Mouse (Mus musculus) small intestine, adult 2 months (tissue): Measurements from ENCODE around the gene Ak5. TPM values are rescaled to one million over a fixed set of nuclear protein-coding genes. Genes with fewer than 3 reads are reported as not detected.

Source experiments
- H3K27ac ChIP-seq: fragments of 200-500 bp; 2 replicates; pipeline ENCODE4 v1.5.1; 2012; ENCODE audit warnings: low read depth, low read length, control low read depth, inconsistent platforms; ENCODE audit not compliant: insufficient read depth
- H3K27me3 ChIP-seq: fragments of 200-500 bp; 2 replicates; pipeline ENCODE4 v1.6.1; 2012; ENCODE audit warnings: mild to moderate bottlenecking, moderate library complexity, low read length, inconsistent platforms; ENCODE audit not compliant: control insufficient read depth, insufficient read depth
- H3K36me3 ChIP-seq: fragments of 200-500 bp; 2 replicates; pipeline ENCODE4 v1.6.1; 2012; ENCODE audit warnings: mild to moderate bottlenecking, low read length, control low read depth, inconsistent platforms; ENCODE audit not compliant: control insufficient read depth, insufficient read depth
- H3K4me1 ChIP-seq: fragments of 200-500 bp; 2 replicates; pipeline ENCODE4 v1.6.1; 2012; ENCODE audit warnings: low read length, inconsistent platforms, mixed read lengths; ENCODE audit not compliant: control insufficient read depth, insufficient read depth, insufficient read length
- H3K4me3 ChIP-seq: fragments of 200-500 bp; 2 replicates; pipeline ENCODE4 v1.5.1; 2012; ENCODE audit warnings: low read depth, mild to moderate bottlenecking, control low read depth, inconsistent platforms, low read length, moderate library complexity
- CTCF ChIP-seq: fragments of 200-500 bp; IDR thresholded peaks from 2 replicates; pipeline ENCODE4 v1.5.1; 2012; ENCODE audit warnings: low read depth, mild to moderate bottlenecking, control low read depth, inconsistent platforms, low read length, moderate library complexity, mixed read lengths; ENCODE audit not compliant: insufficient replicate concordance, insufficient read length; ENCODE audit errors: extremely low read depth
- POLR2A ChIP-seq: fragments of 200-500 bp; IDR thresholded peaks from 2 replicates; pipeline ENCODE4 v1.6.1; 2012; ENCODE audit warnings: low read depth, mild to moderate bottlenecking, control low read depth, inconsistent platforms, low read length, moderate library complexity
- WGBS: fragments of 180-500 bp; shearing (Covaris S2); methylation state at CpG from one replicate; pipeline ENCODE4 v1.1.7; 2018; 5-methylcytosine and 5-hydroxymethylcytosine counted together
- polyA plus RNA-seq: library from polyadenylated mRNA; depleted of rRNA; stranded (reverse); fragments of >200 nt; gene quantifications from 2 replicates; pipeline ENCODE4 v1.2.3, GENCODE M21; 2012

Gene Ak5
- polyA plus RNA-seq, 1 experiment: not detected

DNA sequence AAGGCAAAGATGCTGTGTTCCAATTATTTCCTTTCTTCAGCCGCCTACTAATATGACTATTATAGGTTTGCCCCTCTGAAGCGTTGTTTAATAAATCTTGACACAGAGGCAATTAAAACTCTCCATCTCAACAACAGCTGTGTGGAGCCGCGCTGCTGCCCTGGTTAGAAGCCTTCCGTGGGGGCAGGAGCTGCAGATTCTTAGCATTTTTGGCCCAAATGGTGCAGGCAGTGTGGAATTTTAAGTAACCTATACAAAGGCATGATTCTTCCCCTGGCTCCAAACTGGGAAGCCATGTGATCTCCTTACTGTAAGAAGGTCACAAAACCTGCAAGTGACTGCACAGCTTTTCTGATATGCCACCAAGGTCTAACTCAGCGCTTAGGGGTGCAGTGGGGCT is 184.0 kb downstream of the Ak5 start:
- 62% methylated on average over 6 of the region's 6 CpGs for WGBS
- no peak overlapping the region for H3K27ac ChIP-seq
- no peak overlapping the region for H3K4me3 ChIP-seq
- H3K27me3 ChIP-seq: no peaks in the 10 kb centered on the region
- TF ChIP-seq POLR2A (no peak), CTCF (no peak)
- no peaks in the 10 kb centered on the region for H3K36me3 ChIP-seq
- H3K4me1 ChIP-seq: no peaks in the 10 kb centered on the region

DNA sequence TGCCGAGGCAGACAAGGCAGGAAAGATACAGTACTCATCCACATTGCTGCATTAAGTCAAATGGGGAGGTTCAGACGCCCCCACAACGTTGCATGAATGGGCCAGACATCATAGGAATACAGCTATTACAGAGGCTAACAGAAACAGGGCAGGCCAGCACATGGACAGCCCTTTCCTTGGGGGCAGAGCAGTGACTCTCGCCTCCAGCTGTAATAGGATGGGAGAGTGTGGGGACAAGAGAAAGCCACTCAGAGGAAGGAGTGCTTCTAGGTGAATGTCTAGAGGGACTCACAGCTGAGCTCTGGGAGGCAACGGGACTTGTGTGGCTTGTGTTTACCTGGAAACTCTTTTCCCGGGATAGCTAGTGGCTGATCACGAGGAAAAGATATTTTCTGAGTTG is 184.4 kb downstream of the Ak5 start:
- WGBS: 39% methylated on average over 7 of the region's 7 CpGs
- TF ChIP-seq CTCF: no peak
- no peak for TF ChIP-seq POLR2A
- H3K4me3 ChIP-seq: no peak overlapping the region
- no peaks in the 10 kb centered on the region for H3K4me1 ChIP-seq
- no peaks in the 10 kb centered on the region for H3K27me3 ChIP-seq
- H3K27ac ChIP-seq: no peak overlapping the region
- no peaks in the 10 kb centered on the region for H3K36me3 ChIP-seq

DNA sequence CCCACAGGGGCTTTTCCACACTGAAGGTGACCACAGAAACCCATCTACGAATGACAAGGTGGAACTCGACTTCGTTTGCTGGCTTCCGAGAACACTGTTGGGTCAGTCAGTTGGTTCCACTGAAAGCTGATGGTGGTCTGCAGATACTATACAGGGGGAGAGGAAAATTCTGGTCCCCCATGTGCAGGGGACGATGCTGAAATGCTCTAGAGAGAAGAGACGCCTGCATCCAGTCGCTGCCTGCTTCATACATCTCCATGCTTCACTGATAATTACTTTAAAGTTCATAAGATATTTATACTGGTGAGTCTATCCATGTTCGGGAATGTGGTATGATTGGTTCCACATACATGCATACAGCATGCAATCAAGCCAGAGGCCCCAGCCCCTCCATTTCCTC is 186.0 kb downstream of the Ak5 start:
- WGBS: 77% methylated on average over 8 of the region's 8 CpGs
- Histone ChIP-seq H3K27ac (no peak overlapping the region), H3K4me1 (peaks cover 4% of the 10 kb centered on the region; the same call in 1 of the 2 replicates), H3K4me3 (no peak overlapping the region), H3K27me3 (no peaks in the 10 kb centered on the region), H3K36me3 (no peaks in the 10 kb centered on the region)
- TF ChIP-seq POLR2A: no peak
- TF ChIP-seq CTCF: no peak

DNA sequence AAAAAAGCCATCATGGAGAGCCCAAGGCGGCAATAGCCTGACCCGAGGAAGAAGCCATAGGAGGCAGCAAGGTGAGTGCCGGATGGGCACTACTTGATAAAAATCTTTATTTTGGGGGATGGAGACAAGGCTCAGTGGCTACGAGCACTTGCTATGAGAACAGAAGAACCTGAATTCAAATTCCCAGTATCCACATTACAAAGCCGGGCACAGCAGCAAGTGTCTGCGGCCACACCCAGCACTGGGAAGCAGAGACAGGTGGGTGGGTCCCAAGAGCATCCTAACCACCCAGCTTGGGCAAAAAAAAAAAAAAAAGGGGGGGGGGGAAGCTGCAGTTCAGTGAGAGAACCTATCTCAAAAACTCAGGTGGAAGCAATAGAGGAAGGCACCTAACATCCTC is 187.8 kb downstream of the Ak5 start:
- Histone ChIP-seq H3K27me3 (no peaks in the 10 kb centered on the region), H3K4me3 (no peak overlapping the region), H3K4me1 (peaks cover 4% of the 10 kb centered on the region; the same call in 1 of the 2 replicates), H3K36me3 (no peaks in the 10 kb centered on the region), H3K27ac (no peak overlapping the region)
- 86% methylated on average over 6 of the region's 6 CpGs for WGBS
- TF ChIP-seq CTCF: no peak
- TF ChIP-seq POLR2A: no peak

DNA sequence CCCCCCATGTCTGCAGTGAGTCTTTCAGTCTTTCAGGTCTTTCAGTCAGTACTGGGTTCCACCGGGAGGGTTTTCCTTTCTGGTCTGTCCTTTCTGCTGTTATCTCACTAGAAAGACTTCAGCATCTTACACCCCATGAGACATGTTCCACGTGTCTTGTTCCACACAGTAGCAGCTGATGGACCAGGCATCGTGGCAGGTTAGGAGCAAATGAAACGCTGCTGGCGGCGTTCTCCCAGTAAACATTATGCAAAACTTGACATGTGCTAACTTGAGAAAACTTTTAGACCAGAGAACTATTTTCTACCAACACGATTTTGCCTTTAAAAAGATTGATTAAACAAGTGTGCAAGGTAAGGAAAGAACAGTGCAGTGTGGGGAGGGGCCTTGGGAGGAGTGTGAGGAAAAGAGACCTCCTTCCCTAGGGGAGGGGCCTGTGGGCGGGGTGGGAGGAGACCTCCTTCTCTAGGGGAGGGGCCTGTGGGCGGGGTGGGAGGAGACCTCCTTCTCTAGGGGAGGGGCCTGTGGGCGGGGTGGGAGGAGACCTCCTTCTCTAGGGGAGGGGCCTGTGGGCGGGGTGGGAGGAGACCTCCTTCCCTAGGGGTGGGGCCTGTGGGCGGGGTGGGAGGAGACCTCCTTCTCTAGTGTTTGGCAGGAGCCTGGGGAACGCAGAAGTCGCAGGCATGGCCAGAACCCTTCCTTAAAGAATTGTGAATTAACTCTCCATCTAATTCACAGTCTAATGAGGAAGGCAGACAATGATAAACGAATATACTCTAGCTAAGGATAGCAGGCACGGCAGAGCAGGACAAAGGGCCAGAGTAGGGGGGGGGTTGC is 189.3 kb downstream of the Ak5 start:
- Histone ChIP-seq H3K4me1 (peaks cover 4% of the 10 kb centered on the region; the same call in 1 of the 2 replicates), H3K27me3 (no peaks in the 10 kb centered on the region), H3K36me3 (no peaks in the 10 kb centered on the region), H3K27ac (0 out of 2 replicates have a peak overlapping the region, but pooled peaks have one; percentile 9), H3K4me3 (peak overlapping the region; percentile 62)
- 3% methylated on average over 14 of the region's 16 CpGs for WGBS
- TF ChIP-seq CTCF: no peak
- no peak for TF ChIP-seq POLR2A

DNA sequence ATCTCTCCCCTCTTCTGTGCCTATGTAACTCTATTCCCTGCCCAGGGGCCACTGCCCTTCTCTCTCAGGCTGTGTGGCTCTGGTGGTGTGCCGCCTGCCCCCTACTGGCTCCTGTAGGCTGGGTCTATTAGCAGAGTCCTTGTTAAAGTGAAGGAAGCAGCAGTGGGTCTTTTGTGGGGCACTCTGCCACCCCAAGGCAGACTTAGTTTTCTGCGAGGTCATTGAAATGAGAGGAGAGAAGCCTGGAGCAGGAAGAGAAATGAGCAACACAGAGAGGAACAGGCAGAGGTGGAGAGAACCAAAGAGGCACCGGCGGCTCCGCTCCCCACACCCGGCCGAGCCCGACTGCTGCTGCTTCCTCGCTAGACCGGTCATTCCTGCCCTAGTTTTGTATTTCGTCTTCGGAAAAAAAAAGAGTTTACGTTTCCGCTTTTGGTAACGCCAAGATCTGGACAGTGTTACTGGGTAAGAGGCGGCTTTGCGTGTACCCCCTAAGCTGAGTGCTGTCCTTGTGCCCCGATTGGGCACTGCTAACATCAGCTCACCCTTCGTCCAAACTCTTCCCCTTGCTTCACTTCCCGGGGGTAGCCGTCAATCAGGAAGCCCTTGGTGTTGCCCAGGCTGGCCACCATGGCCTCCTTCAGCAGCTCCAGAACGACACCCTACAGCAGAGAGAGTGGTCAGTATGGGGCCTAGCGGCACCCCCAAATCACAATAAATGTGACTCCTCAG is 190.2 kb downstream of the Ak5 start:
- Histone ChIP-seq H3K27me3 (no peaks in the 10 kb centered on the region), H3K27ac (peak overlapping the region; percentile 9; the same call in 1 of the 2 replicates), H3K4me1 (peaks cover 4% of the 10 kb centered on the region; the same call in 1 of the 2 replicates), H3K36me3 (no peaks in the 10 kb centered on the region), H3K4me3 (peak overlapping the region; percentile 62)
- 1% methylated on average over 23 of the region's 23 CpGs for WGBS
- no peak for TF ChIP-seq POLR2A
- peak; percentile 69; the same call in 1 of the 2 replicates for TF ChIP-seq CTCF

DNA sequence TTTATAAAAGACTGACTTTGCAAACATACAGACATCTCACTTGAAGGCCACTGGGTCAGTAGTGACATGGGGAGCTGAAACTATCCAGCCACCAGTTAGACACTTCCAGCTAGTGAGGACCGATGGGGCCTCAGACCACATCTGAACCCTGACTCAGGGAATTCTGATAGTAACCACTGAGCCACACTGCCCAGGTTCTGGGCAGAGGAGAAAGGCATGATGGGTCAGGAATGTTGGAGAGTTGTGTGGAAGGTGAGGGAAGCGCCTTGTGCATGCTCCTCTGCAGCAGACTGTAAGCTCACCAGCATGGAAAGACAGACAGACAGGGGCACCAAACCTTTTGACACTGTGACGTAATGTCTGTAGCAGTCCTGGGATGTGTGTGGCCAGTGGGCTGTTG is 192.3 kb downstream of the Ak5 start:
- no peak overlapping the region for H3K27ac ChIP-seq
- no peak overlapping the region for H3K4me3 ChIP-seq
- 93% methylated on average over 3 of the region's 3 CpGs for WGBS

More for the DNA sequence above, 192.3 kb downstream of the Ak5 start:
- Histone ChIP-seq H3K4me1 (peaks cover 4% of the 10 kb centered on the region; the same call in 1 of the 2 replicates), H3K36me3 (no peaks in the 10 kb centered on the region), H3K27me3 (no peaks in the 10 kb centered on the region)
- TF ChIP-seq CTCF: no peak
- no peak for TF ChIP-seq POLR2A
